Mouse (Mus musculus): ENCODE measurements around the gene Acvr1b. TPM values are rescaled to one million over a fixed set of nuclear protein-coding genes. Genes with fewer than 3 reads are reported as not detected.

Gene Acvr1b
- polyA plus RNA-seq, 3 experiments from 2014 or later: 0.53 to 4.0 (median 3.6) TPM

- ATAC-seq: no peak
These were observed 25.0 kb downstream of the Acvr1b start for GRCm38 (mm10) chr15:101198850-101199249.

GRCm38 (mm10) chr15:101200777-101201295 lies 27.0 kb downstream of the Acvr1b start:
- ATAC-seq: no peak

GRCm38 (mm10) chr15:101201414-101201813 lies 27.5 kb downstream of the Acvr1b start:
- no peak for ATAC-seq

GRCm38 (mm10) chr15:101203673-101204072 lies 29.8 kb downstream of the Acvr1b start:
- no peak for ATAC-seq

GRCm38 (mm10) chr15:101204781-101205180 lies 30.9 kb downstream of the Acvr1b start:
- no peak for ATAC-seq

- peak; percentile 63 for ATAC-seq
These were observed 36.4 kb downstream of the Acvr1b start for GRCm38 (mm10) chr15:101210228-101210627.

- ATAC-seq: no peak
These were observed 37.2 kb downstream of the Acvr1b start for GRCm38 (mm10) chr15:101210998-101211613.

GRCm38 (mm10) chr15:101212435-101212834 lies 38.6 kb downstream of the Acvr1b start:
- no peak for ATAC-seq

- no peak for ATAC-seq
These were observed 41.3 kb downstream of the Acvr1b start for GRCm38 (mm10) chr15:101215136-101215535.

GRCm38 (mm10) chr15:101216036-101216435 lies 42.2 kb downstream of the Acvr1b start:
- ATAC-seq: no peak

GRCm38 (mm10) chr15:101220905-101221297 lies 47.0 kb downstream of the Acvr1b start:
- no peak for ATAC-seq

GRCm38 (mm10) chr15:101221298-101222104 lies 47.6 kb downstream of the Acvr1b start:
- ATAC-seq: no peak

- ATAC-seq: no peak
These were observed 49.1 kb downstream of the Acvr1b start for GRCm38 (mm10) chr15:101222897-101223482.

- no peak for ATAC-seq
These were observed 49.7 kb downstream of the Acvr1b start for GRCm38 (mm10) chr15:101223596-101223995.

- peak; percentile 79 for ATAC-seq
These were observed 50.4 kb downstream of the Acvr1b start, which contains the start of gene Grasp for GRCm38 (mm10) chr15:101224006-101224906. Gene Grasp, plus strand, starts transcription at chr15:101224188.

- peak; percentile 50 for ATAC-seq
These were observed 51.1 kb downstream of the Acvr1b start for GRCm38 (mm10) chr15:101224977-101225376.

- no peak for ATAC-seq
These were observed 54.1 kb downstream of the Acvr1b start for GRCm38 (mm10) chr15:101227971-101228370.

- ATAC-seq: no peak
These were observed 55.2 kb downstream of the Acvr1b start for GRCm38 (mm10) chr15:101228866-101229590.

- ATAC-seq: no peak
These were observed 56.6 kb downstream of the Acvr1b start for GRCm38 (mm10) chr15:101230503-101230902.

GRCm38 (mm10) chr15:101230995-101231647 lies 57.3 kb downstream of the Acvr1b start:
- ATAC-seq: peak; percentile 61

GRCm38 (mm10) chr15:101231648-101232180 lies 57.8 kb downstream of the Acvr1b start:
- no peak for ATAC-seq
